Mouse (Mus musculus) C2C12 (cell line): ENCODE data around the gene Mief1.

ENCODE experiments used
- CEBPB ChIP-seq: IDR thresholded peaks from one replicate; pipeline ENCODE4 v1.6.1; 2011; ENCODE audit warnings: low read depth, mild to moderate bottlenecking, control low read depth, moderate library complexity
- CTCF ChIP-seq: IDR thresholded peaks from one replicate; pipeline ENCODE4 v1.5.1; 2011; ENCODE audit not compliant: control insufficient read depth, insufficient read depth, insufficient read length

DNA sequence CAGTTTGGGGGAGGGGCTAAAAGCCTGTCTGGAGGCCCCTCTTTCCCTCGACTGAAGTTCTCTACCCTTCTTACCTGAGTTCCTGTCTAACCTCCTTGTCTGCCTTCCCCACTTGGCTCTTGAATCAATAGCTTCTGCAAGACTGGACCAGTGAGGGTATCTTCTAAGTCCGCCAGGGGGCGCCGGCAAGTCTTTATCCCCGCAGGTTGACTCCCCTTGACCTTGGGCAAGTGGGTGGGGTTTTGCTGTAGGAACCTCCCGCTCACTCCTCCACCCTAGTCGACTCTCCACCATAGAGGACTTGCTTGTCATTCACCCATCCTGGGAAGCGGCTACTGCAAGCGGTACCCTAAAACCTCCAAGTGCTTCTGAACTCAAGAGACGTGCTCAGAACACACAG, 55.6 kb downstream of the Mief1 start:
- TF ChIP-seq CTCF (peak; percentile 66), CEBPB (no peak)
